In the genomic region with DNA sequence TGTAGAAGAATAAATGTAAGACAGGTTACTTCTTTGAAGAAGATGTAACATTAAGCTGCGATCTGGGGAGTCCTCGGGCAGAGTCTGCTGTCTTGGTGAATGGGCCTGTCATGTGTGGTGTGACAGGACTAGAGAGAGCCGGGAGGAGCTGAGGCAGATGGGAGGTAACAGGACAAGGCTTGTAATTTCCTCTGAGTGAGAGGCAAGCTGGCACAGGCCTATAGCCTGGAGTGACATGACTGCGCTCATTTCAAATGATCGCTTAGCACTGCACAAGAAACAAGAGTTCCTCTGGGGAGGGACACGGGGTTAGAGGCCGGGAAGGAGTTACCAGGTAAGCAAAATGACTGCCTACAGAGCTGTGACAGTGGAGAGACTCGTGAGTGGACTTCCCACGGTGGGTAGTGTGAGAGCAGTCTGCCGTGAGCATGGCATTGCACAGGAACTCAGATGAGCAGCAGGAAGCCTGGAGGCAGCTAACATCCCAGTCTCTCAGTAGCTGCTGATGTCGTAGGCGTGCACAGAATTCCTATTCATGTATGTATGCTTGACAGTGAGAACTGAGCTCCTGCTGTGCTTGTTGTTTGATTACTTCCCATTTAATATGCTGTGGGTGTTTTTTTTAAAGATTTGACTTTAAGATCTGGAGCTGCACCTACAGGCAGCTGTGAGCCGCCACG, we compare ENCODE assay signal across 14 mouse cellular contexts. TPM values are rescaled to one million over a fixed set of nuclear protein-coding genes. Genes with fewer than 3 reads are reported as not detected.
A peak's percentile ranks its signal among the peaks of the same experiment; 100 is the strongest.
DNase-seq lines count a peak whose midpoint lies in the region; ATAC-seq and TF ChIP-seq lines count a peak whose summit lies in the region.
"Had no signal": no experiment of that assay in that cellular context is flagged by ENCODE, and none has a peak within 500 bp of the region (broad histone marks: within the 10 kb centered on the region; RNA-seq: fewer than 3 reads in every experiment).

No protein-coding gene starts in this region.

- H3K9ac ChIP-seq in hindbrain, postnatal 0 days (replicated peaks; ENCODE audit: low read length), result no peak overlapping the region
- H3K9ac ChIP-seq in intestine, postnatal 0 days (ENCODE audit: low read depth, low read length), result no peak overlapping the region

- H3K27me3 ChIP-seq in heart, embryonic 10.5 days (ENCODE audit: insufficient read depth, poor library complexity, severe bottlenecking), result no peaks in the 10 kb centered on the region
- H3K27me3 ChIP-seq in hindbrain, postnatal 0 days (ENCODE audit: insufficient read depth, low read length), result no peaks in the 10 kb centered on the region
- no peaks in the 10 kb centered on the region for H3K27me3 ChIP-seq in intestine, postnatal 0 days (replicated peaks; ENCODE audit: control insufficient read depth, insufficient read depth, low read length)
- H3K27me3 ChIP-seq: CH12.LX had no signal

- WGBS in heart, embryonic 10.5 days, result 81% methylated on average over 14 of the region's 14 CpGs
- WGBS in hindbrain, postnatal 0 days, result 40% methylated on average over 14 of the region's 14 CpGs
- WGBS in intestine, postnatal 0 days, result 89% methylated on average over 14 of the region's 14 CpGs

- H3K36me3 ChIP-seq in heart, embryonic 10.5 days, result peaks cover 18% of the 10 kb centered on the region
- H3K36me3 ChIP-seq in hindbrain, postnatal 0 days (ENCODE audit: insufficient read depth, low read length), result no peaks in the 10 kb centered on the region
- no peaks in the 10 kb centered on the region for H3K36me3 ChIP-seq in intestine, postnatal 0 days (ENCODE audit: control insufficient read depth, insufficient read depth)

- no peak for TF ChIP-seq CTCF in hindbrain, postnatal 0 days (IDR thresholded peaks at IDR 0.05; ENCODE audit: low read depth)
- TF ChIP-seq CTCF in intestine, postnatal 0 days (IDR thresholded peaks at IDR 0.05; ENCODE audit: low read depth), result no peak

- no peak for DNase-seq in heart, embryonic 10.5 days (ENCODE audit: low spot score)
- DNase-seq in heart, adult 11 months, result no peak
- peak; percentile 23 for DNase-seq in brain, adult 2 months (ENCODE audit: low read depth, low spot score)
- peak; percentile 78 for DNase-seq in fat pad, adult 2 months (ENCODE audit: extremely low read depth, low read depth, low spot score)
- DNase-seq in hindbrain, postnatal 0 days (ENCODE audit: low spot score), result peak; percentile 17
- DNase-seq in right cerebral cortex, adult 2 months (ENCODE audit: low spot score in 2 of 2), result no peak
- DNase-seq in layer of hippocampus, adult 8-10 months (ENCODE audit: low spot score in 2 of 2), result no peak
- DNase-seq: gastrocnemius, adult 2 months; right cerebral cortex, postnatal 4 days; thymus, adult 2 months had no signal

- no peak overlapping the region for H3K4me2 ChIP-seq in hindbrain, postnatal 0 days (ENCODE audit: low read depth, low read length)
- no peak overlapping the region for H3K4me2 ChIP-seq in intestine, postnatal 0 days (replicated peaks; ENCODE audit: low read depth)

- peaks cover 24% of the 10 kb centered on the region for H3K4me1 ChIP-seq in heart, embryonic 10.5 days
- no peaks in the 10 kb centered on the region for H3K4me1 ChIP-seq in hindbrain, postnatal 0 days (ENCODE audit: insufficient read depth, low read length)
- no peaks in the 10 kb centered on the region for H3K4me1 ChIP-seq in intestine, postnatal 0 days (replicated peaks; ENCODE audit: control insufficient read depth, insufficient read depth, low read length)

- no peak overlapping the region for H3K4me3 ChIP-seq in heart, embryonic 10.5 days
- no peak overlapping the region for H3K4me3 ChIP-seq in hindbrain, postnatal 0 days (ENCODE audit: low read length)
- H3K4me3 ChIP-seq in intestine, postnatal 0 days (ENCODE audit: low read depth, low read length), result no peak overlapping the region
- H3K4me3 ChIP-seq: gastrocnemius, adult 2 months had no signal

- no peaks in the 10 kb centered on the region for H3K9me3 ChIP-seq in heart, embryonic 10.5 days
- no peaks in the 10 kb centered on the region for H3K9me3 ChIP-seq in hindbrain, postnatal 0 days (ENCODE audit: low read length)
- H3K9me3 ChIP-seq in intestine, postnatal 0 days (ENCODE audit: control insufficient read depth), result no peaks in the 10 kb centered on the region

- peak overlapping the region; percentile 73 for H3K27ac ChIP-seq in heart, embryonic 10.5 days
- H3K27ac ChIP-seq in hindbrain, postnatal 0 days, result peak overlapping the region; percentile 3; the same call in 1 of the 2 replicates
- no peak overlapping the region for H3K27ac ChIP-seq in intestine, postnatal 0 days (ENCODE audit: low read depth, low read length)
- H3K27ac ChIP-seq: gastrocnemius, adult 2 months had no signal

- peak; percentile 71 for ATAC-seq in hindbrain, postnatal 0 days
- no peak for ATAC-seq in intestine, postnatal 0 days

RNA-seq across cellular contexts. Expression of a gene that starts 32.6 kb away (rescaled TPM):
- polyA plus RNA-seq in heart, embryonic 10.5 days (2016; fragmentation: Nextera tagmentation; extraction: Ambion mirVana), result 0.11 and 0.17 TPM in 2 replicates
- 0.18 and 0.63 TPM in 2 replicates for total RNA-seq in hindbrain, postnatal 0 days (2014; rRNA removed)
- 0.16 and 0.26 TPM in 2 replicates for polyA plus RNA-seq in hindbrain, postnatal 0 days (2015; fragmentation: Nextera tagmentation; extraction: Ambion mirVana)
- polyA plus RNA-seq in intestine, postnatal 0 days (2015; fragmentation: Nextera tagmentation; extraction: Ambion mirVana), result 0.38 and 0.56 TPM in 2 replicates
- total RNA-seq in layer of hippocampus, adult 8-10 months (2022), result under 1 TPM in 1 of 4 experiments, not detected in 3; 0.16 TPM
- total RNA-seq: CH12.LX; left cerebral cortex, adult 8-10 months had no signal
- polyA plus RNA-seq: kidney, embryonic 14.5 days had no signal

RNA-seq across cellular contexts. Expression of a gene that starts 59.2 kb away (rescaled TPM):
- 0.42 TPM in 1 of 2 replicates, not detected in the other for polyA plus RNA-seq in heart, embryonic 10.5 days (2016; fragmentation: Nextera tagmentation; extraction: Ambion mirVana)
- total RNA-seq in hindbrain, postnatal 0 days (2014; rRNA removed), result 0.37 TPM in 1 of 2 replicates, not detected in the other
- 0.13 TPM in 1 of 2 replicates, not detected in the other for polyA plus RNA-seq in hindbrain, postnatal 0 days (2015; fragmentation: Nextera tagmentation; extraction: Ambion mirVana)
- 0.23 TPM in 1 of 2 replicates, not detected in the other for polyA plus RNA-seq in intestine, postnatal 0 days (2015; fragmentation: Nextera tagmentation; extraction: Ambion mirVana)
- not detected for total RNA-seq in layer of hippocampus, adult 8-10 months (2022)
- total RNA-seq: CH12.LX; left cerebral cortex, adult 8-10 months had no signal

Comparison
In these comparisons a context has a peak if more than half of its experiments do, and no peak if none do; other contexts are left out.
1. DNase-seq: peak in brain, adult 2 months (single experiment), fat pad, adult 2 months (single experiment) and hindbrain, postnatal 0 days (single experiment); none in heart, embryonic 10.5 days (single experiment), heart, adult 11 months (single experiment), right cerebral cortex, adult 2 months (0 of 2) and layer of hippocampus, adult 8-10 months (0 of 2).